Mouse (Mus musculus) stomach, postnatal 0 days (tissue): ENCODE results near the gene Ube4b. TPM values are rescaled to one million over a fixed set of nuclear protein-coding genes. Genes with fewer than 3 reads are reported as not detected.

Experiments
- ATAC-seq: fragments of 200-750 bp; cut with Nextera tagmentation; 2 replicates; pipeline ENCODE4 v1.8.0; 2017; ENCODE audit not compliant: low FRiP score, low TSS enrichment
- DNase-seq: peaks from one replicate; pipeline ENCODE4 v3.0.0-alpha.2; 2016; ENCODE audit warnings: low spot score
- H3K27ac ChIP-seq: fragments of 300-500 bp; sonication (generic); replicated peaks from 2 replicates; pipeline ENCODE4 v1.5.1; 2014; ENCODE audit warnings: mild to moderate bottlenecking, control low read depth
- H3K27me3 ChIP-seq: fragments of 300-500 bp; sonication (generic); 2 replicates; pipeline ENCODE4 v1.6.1; 2014; ENCODE audit warnings: low read length; ENCODE audit not compliant: control insufficient read depth, insufficient read depth
- H3K36me3 ChIP-seq: fragments of 300-500 bp; sonication (generic); 2 replicates; pipeline ENCODE4 v1.6.1; 2014; ENCODE audit warnings: low read length, mixed read lengths; ENCODE audit not compliant: control insufficient read depth, insufficient read depth
- H3K4me1 ChIP-seq: fragments of 300-500 bp; sonication (generic); replicated peaks from 2 replicates; pipeline ENCODE4 v1.6.1; 2014; ENCODE audit warnings: antibody characterized with exemption; ENCODE audit not compliant: control insufficient read depth, insufficient read depth
- H3K4me2 ChIP-seq: fragments of 300-500 bp; sonication (generic); replicated peaks from 2 replicates; pipeline ENCODE4 v1.6.1; 2014; ENCODE audit warnings: low read depth, mild to moderate bottlenecking, control low read depth, moderate library complexity
- H3K4me3 ChIP-seq: fragments of 300-500 bp; sonication (generic); 2 replicates; pipeline ENCODE4 v1.5.1; 2014; ENCODE audit warnings: low read depth, low read length, control low read depth
- H3K9ac ChIP-seq: fragments of 300-500 bp; sonication (generic); 2 replicates; pipeline ENCODE4 v1.6.1; 2014; ENCODE audit warnings: mild to moderate bottlenecking, low read length, control low read depth, mixed read lengths
- H3K9me3 ChIP-seq: fragments of 300-500 bp; sonication (generic); 2 replicates; pipeline ENCODE4 v1.6.1; 2016; ENCODE audit warnings: low read length; ENCODE audit not compliant: control insufficient read depth
- CTCF ChIP-seq: IDR thresholded peaks from 2 replicates; pipeline ENCODE4 v1.5.1; 2016; ENCODE audit warnings: antibody characterized with exemption, low read depth, mild to moderate bottlenecking, moderate library complexity
- EP300 ChIP-seq: optimal IDR thresholded peaks from 2 replicates; pipeline ENCODE3; 2016; ENCODE audit warnings: antibody characterized with exemption
- WGBS: fragments of 180-500 bp; shearing (Covaris S2); extraction: QIAGEN DNeasy Blood & Tissue Kit; methylation state at CpG from one replicate; pipeline ENCODE4 v1.1.7; 2014; 5-methylcytosine and 5-hydroxymethylcytosine counted together
- polyA plus RNA-seq: library from polyadenylated mRNA; unstranded; fragments of >200 nt; fragmentation: Nextera tagmentation; extraction: Ambion mirVana; gene quantifications from 2 replicates; pipeline ENCODE4 v1.2.1, GENCODE M21; 2015

Gene Ube4b
- polyA plus RNA-seq, 1 experiment from 2014 or later: 14.4 TPM

- DNase-seq (peak; percentile 59), ATAC-seq (peak; percentile 62)
- Histone ChIP-seq H3K27ac (peak overlapping the region; percentile 99), H3K4me3 (peak overlapping the region; percentile 98), H3K4me2 (peak overlapping the region; percentile 72), H3K9me3 (no peaks in the 10 kb centered on the region), H3K36me3 (no peaks in the 10 kb centered on the region), H3K27me3 (no peaks in the 10 kb centered on the region), H3K9ac (peak overlapping the region; percentile 97), H3K4me1 (peaks cover 3% of the 10 kb centered on the region; the same call in 1 of the 2 replicates)
- under 1% methylated on average over 25 of the region's 35 CpGs for WGBS
- TF ChIP-seq CTCF (no peak), EP300 (no peak)
Observed at GRCm38 (mm10) chr4:149425801-149426292, 702 bp downstream of the Ube4b start.

- Histone ChIP-seq H3K27ac (no peak overlapping the region), H3K4me2 (peak overlapping the region; percentile 72), H3K9me3 (no peaks in the 10 kb centered on the region), H3K27me3 (no peaks in the 10 kb centered on the region), H3K4me1 (peaks cover 3% of the 10 kb centered on the region; the same call in 1 of the 2 replicates), H3K36me3 (no peaks in the 10 kb centered on the region), H3K9ac (peak overlapping the region; percentile 51), H3K4me3 (peak overlapping the region; percentile 98)
- no peak for DNase-seq
- no peak for TF ChIP-seq EP300
- no peak for TF ChIP-seq CTCF
- 1% methylated on average over 9 of the region's 9 CpGs for WGBS
- no peak for ATAC-seq
Observed at GRCm38 (mm10) chr4:149424755-149425154, 1.8 kb downstream of the Ube4b start.

DNA sequence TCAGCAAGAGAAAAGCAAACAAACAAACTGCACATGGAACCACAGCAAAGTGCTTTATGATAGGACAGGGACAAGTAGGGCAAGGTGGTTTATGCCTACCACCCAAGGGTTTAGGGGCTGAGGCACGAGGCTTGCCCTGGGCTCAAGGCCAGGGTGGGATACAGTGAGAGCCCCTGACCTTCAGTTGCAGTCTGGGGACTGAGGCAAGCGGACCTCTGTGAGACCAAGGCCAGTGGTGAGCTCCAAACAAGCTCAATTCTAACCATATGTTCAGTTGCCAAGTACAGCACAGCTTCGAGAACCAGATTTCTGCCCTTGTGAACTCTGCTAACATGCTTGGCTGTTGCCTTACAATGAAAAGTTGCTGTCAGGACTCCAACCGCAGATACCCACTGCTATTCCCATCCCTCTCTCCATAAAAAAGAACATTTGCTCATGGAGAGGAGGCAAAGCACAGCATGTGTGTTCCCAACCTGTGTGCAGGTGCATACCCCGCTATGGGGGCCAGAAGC lies 8.6 kb downstream of the Ube4b start:
- Histone ChIP-seq H3K36me3 (no peaks in the 10 kb centered on the region), H3K27ac (no peak overlapping the region), H3K4me2 (no peak overlapping the region), H3K9me3 (no peaks in the 10 kb centered on the region), H3K27me3 (no peaks in the 10 kb centered on the region), H3K4me1 (peaks cover 1% of the 10 kb centered on the region), H3K9ac (no peak overlapping the region), H3K4me3 (no peak overlapping the region)
- ATAC-seq: no peak
- 68% methylated on average over 5 of the region's 5 CpGs for WGBS
- no peak for DNase-seq
- TF ChIP-seq EP300 (no peak), CTCF (no peak)

DNA sequence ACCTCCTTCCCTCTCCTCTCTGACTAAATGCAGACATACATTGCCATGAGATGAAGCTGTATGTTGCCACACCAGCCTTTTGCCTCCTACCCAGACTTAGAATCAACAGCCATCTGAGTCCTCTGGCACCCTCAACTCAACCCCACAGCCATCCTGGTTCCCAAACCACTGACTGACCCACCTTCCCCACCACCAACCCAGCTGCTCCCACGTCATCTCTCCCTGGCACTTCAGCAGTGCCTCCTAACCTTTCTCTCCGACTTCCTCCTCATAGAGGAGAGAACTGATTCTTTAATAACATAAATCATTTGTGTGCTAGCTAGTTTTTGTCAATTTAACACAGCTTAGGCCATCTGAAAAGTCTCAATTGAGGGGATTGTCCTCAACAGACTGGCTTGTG lies 9.6 kb downstream of the Ube4b start:
- Histone ChIP-seq H3K4me2 (no peak overlapping the region), H3K4me3 (no peak overlapping the region), H3K36me3 (no peaks in the 10 kb centered on the region), H3K4me1 (no peaks in the 10 kb centered on the region; the same call in 1 of the 2 replicates), H3K27me3 (no peaks in the 10 kb centered on the region), H3K9me3 (no peaks in the 10 kb centered on the region), H3K9ac (no peak overlapping the region), H3K27ac (no peak overlapping the region)
- 55% methylated on average over 2 of the region's 2 CpGs for WGBS
- ATAC-seq (no peak), DNase-seq (no peak)
- no peak for TF ChIP-seq EP300

DNA sequence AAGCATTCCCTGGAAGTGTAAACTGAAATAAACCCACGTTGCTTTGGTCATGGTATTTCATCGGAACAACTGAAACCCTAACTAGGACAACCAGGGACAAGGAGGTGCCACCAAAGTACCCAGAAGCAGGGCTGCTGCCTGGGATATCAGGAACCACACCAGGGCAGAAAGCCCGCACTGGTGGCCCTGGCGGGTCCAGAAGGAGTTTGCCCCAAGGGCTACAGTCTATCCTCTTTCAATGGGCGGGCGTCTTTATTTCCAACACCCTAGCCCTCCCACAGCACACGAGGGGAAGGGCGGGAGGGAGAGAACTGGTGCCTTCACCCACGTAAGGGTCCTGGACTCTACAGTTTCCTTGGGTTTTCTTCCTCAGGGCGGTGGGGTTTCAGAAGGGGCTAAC lies 10.1 kb downstream of the Ube4b start:
- no peak; the same call in 1 of the 2 replicates for ATAC-seq
- no peak for TF ChIP-seq CTCF
- TF ChIP-seq EP300: no peak
- H3K4me2 ChIP-seq: no peak overlapping the region
- H3K4me1 ChIP-seq: no peaks in the 10 kb centered on the region; the same call in 1 of the 2 replicates
- H3K27ac ChIP-seq: peak overlapping the region; percentile 45; the same call in 1 of the 2 replicates
- H3K9ac ChIP-seq: no peak overlapping the region
- no peaks in the 10 kb centered on the region for H3K36me3 ChIP-seq
- 73% methylated on average over 10 of the region's 10 CpGs for WGBS
- no peaks in the 10 kb centered on the region for H3K9me3 ChIP-seq
- H3K4me3 ChIP-seq: no peak overlapping the region
- H3K27me3 ChIP-seq: no peaks in the 10 kb centered on the region
- DNase-seq: no peak

DNA sequence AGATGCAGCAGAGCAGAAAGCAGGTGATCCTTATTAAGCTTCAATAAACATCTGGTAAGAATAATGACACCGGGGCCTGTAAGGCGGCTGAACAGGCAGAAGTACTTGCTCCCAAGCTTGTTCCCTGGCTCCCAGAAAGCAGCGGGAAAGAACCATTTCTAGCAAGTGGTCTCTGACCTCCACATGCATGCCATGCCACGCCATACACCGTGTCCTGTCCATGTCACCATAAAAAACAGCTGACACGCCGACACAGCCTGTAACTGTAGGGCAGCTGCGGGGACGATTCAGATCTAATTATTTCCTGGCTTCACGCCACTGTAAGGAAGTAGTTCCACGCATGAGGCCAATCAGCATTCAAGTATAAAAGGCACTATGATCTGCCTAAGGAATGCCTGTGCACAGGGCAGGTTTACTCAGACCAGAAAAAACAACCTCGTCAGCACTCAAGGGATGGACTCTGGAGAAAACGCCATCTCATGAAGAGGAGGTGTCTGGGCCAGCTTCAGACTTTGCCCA lies 10.8 kb downstream of the Ube4b start:
- Histone ChIP-seq H3K27me3 (no peaks in the 10 kb centered on the region), H3K4me1 (no peaks in the 10 kb centered on the region; the same call in 1 of the 2 replicates), H3K4me2 (no peak overlapping the region), H3K9ac (no peak overlapping the region), H3K4me3 (no peak overlapping the region), H3K27ac (peak overlapping the region; percentile 45; the same call in 1 of the 2 replicates), H3K9me3 (no peaks in the 10 kb centered on the region), H3K36me3 (no peaks in the 10 kb centered on the region)
- TF ChIP-seq EP300 (no peak), CTCF (no peak)
- ATAC-seq (peak; percentile 69), DNase-seq (no peak)
- WGBS: 41% methylated on average over 13 of the region's 13 CpGs
